Mouse (Mus musculus): Measurements from ENCODE around the gene Atxn7.
A peak's percentile ranks its signal among the peaks of the same experiment; 100 is the strongest.
"Not testable (repeated sequence)": the region's sequence is repeated elsewhere in the genome, so short reads cannot be mapped to it uniquely, and the experiment has no call there.

Atxn7 gene

DNA sequence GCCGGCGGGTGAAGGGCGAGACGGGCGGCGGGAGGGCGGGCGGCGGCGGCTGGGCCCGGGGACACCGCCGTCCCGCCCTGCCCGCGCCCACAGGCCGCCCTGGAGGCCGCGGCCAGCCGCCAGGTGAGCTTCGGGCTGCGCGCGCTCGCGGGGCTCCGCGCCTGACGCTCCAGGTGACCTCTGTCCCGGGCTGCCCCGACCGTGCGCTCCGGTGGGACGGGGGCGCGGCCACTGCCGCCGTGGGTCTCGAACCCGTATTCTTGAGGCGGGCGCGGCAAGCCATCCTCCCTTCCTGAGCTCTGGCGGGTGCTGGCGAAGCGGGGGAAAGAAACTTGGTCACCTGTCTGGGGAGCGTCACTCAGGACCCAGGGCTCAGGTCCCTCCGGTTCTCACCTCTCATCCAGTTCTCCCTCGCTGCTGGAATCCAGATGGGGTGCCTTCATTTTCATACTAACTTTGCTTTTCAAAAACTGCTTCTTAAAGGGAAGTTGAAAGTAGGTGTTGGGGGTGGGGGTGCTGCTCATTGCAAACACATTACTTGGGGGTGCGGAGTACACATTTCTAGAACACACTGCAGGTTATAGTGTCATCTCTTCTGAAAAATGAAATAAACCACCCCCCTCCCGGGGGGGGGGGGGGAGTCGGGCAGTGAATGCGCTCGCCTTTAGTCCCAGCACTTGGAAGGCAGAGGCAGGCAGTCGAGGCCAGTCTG is at the start of gene Atxn7, which contains the start of gene Thoc7:
Gene Atxn7 (plus strand): TSS at position 40 of the 712 bp plus-strand sequence.
Gene Thoc7 (minus strand): TSS at position 452 of the 712 bp plus-strand sequence.
- DNase-seq = peak; percentile 30

DNA sequence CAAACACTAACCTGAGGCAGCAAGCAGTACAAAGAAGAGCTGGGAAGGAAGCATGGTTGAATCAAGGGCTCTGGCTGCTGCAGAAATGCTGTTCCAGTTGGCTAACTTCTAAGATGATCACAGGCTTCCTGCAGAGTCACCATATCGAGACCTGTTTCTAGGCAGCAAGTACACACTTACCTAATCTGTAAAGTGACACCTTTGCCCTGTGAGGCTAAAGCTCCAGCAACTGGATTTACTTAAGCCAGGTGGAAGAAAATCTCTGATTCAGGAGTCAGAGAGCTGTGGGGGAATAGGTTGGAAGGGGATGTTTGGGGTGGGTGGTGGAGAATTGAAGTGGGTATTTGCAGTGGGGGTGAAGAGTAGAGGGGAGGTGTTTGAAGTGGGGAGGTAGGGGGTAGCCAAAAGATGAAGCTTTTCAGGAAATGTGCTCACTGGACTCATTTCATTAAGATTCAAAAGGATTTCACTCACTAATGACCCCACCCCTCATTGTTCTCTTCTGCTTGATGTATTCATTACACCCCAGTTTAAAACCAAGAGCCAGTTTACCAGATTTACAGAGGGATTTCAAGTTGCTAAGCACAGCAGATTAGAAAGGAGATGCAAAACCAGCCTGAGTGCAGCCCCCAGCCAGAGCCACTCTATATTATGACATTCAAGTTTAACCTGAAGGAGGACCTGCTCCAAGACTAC is 46.7 kb upstream of the Atxn7 start, which contains the start of gene Gm281:
Gene Gm281 (minus strand): TSS at position 92 of the 696 bp plus-strand sequence.
- DNase-seq = no peak

- DNase-seq = no peak
These were observed 46.0 kb upstream of the Atxn7 start for GRCm38 (mm10) chr14:13915207-13915606.

GRCm38 (mm10) chr14:13917208-13917607 is 44.0 kb upstream of the Atxn7 start:
- no peak for DNase-seq

GRCm38 (mm10) chr14:13917630-13918029 is 43.6 kb upstream of the Atxn7 start:
- peak; percentile 75 for DNase-seq

DNA sequence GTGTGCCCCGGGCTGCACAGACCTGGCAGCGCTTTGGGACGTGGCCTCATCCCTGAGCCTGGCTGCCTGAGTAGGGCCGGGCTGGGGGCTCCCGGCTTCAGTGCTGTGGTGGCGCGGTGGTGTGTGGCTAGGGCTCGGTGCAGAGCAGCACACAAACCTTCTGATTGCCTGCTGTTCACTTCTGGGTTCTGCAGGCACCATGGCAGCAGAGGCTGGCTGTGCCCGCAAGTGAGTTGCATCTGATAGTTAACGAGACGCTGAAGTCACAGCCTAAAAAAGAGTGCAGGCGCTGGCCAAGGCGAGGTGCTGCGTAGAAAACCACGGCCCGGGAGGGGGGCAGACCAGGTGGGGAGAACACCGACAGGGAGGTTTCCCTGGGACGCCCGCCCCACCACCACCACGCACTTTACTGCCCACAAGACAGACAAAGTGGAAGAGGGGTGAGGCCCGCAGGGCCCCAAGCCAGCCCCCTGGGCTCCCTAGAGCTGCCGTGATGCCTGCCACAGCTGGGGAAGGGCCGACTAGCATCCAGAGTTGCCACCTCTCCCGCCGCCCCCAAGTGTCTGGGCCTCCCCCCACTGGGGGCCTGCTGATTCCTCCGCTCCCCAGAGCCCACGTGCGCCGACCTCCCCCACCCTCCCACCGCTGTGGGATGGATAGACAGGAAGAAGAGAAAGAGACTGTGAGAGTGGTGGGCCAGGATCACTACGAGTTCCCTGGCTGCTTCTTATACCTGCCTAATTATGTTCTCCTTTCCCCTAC is 27.8 kb upstream of the Atxn7 start:
- no peak for DNase-seq

DNA sequence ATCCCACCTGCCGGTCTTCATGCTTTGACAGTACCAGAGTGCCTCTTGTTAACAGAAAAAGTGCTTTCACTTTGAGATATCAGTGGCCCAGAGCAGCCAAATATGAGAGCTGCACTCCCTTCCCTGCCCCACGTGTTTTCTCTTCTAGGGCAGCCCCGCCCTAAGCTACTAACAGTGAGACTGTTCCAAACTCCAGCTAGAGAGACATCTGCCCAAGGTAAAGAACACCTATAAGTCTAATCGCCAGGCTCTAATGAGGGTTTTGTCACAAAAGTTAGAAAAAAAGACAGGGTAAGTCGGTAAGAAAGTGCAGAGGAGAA is 27.2 kb upstream of the Atxn7 start:
- no peak for DNase-seq

DNA sequence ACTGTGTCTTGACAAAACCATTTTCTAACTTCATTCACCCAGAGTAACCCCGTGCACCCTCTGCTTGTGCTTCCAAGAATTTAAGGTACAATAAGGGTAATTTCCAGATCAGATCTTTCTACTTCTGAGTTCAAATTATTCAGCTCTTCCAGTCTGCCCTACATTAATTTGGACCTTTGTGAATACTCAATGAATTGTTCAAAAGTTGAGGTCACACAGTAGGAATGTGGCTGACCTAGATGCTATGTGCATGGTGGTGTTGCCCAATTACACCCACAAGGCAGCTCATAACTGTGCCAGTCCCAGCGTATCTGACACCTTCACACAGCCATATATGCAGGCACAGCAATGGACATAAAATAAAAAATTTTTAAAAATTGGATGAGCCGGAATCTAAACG is 16.6 kb upstream of the Atxn7 start:
- no peak for DNase-seq

DNA sequence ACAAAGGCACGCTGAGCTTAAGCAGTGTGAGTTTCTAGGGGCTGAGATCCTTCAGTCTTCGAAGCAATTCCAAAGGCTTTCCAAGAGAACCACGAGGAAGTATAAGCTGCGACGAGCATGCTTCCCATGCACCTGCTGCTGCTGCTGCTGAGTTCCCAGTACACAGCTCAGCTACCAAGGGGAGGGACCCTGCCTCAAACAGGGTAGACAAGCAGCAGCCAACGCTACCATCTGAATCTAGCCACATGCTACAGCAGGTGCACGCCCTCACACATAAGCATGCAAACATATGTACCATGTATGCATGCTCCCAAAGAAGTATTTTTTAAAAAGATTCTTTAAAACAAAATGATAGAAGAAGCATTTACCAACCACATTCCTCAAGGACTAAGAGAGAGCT is 12.9 kb upstream of the Atxn7 start:
- DNase-seq = no peak

DNA sequence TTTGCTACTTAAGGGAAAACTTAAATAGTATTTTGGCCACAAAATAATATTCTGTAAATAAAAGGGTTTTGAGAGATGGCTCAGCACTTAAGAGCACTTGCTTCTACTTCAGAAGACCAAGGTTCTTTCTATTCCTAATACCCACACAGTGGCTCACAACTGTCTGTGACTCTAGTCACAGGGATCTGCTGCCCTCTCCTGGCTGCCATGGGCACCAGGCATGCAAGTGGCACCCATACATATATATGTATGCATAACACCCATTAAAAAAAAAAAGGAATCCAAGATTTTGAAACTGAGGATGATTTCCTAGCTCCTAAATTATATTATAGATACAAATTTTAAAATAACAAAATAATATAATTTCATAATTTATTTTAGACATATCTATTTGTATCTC is 10.8 kb upstream of the Atxn7 start:
- DNase-seq = peak; percentile 44

DNA sequence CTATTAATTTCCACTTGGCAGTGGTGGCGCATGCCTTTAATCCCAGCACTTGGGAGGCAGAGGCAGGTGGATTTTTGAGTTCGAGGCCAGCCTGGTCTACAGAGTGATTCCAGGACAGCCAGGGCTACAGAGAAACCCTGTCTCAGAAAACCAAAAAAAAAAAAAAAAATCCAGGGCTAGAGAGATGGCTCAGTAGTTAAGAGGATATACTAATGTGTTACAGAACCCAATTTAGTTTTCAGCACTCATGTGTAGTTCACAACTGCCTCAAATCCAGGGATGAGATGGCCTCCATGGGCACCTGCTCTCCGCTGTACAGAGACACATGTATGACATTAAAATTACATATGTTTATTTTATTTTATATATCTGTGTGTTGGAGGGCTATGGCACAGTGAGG is 9.1 kb upstream of the Atxn7 start:
- not testable (repeated sequence) for DNase-seq

DNA sequence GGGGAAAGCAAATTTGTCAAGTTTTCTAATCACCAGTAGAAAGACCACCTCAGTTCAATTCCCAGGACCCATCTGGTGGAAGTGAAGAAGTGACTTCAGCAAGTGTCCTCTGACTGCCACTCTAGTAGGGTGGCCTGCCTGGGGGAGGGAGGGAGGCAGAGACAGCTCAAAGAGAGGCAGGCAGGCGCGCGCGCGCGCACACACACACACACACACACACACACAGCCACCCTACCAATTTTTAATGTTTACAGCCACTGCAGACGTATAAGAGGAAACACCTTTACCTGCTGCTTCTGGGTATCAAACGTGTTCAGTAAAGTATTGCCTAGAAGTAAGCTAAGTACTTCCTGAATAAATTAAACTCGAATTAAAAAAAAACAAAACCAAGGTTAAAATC is 1.2 kb upstream of the Atxn7 start:
- peak; percentile 47 for DNase-seq

GRCm38 (mm10) chr14:13960482-13961325 is 536 bp upstream of the Atxn7 start:
- DNase-seq = peak; percentile 63

- DNase-seq = no peak
These were observed 1.2 kb downstream of the Atxn7 start for GRCm38 (mm10) chr14:13962476-13962875.

GRCm38 (mm10) chr14:13963527-13963926 is 2.3 kb downstream of the Atxn7 start:
- no peak for DNase-seq

GRCm38 (mm10) chr14:13967607-13968006 is 6.4 kb downstream of the Atxn7 start:
- DNase-seq = no peak

DNA sequence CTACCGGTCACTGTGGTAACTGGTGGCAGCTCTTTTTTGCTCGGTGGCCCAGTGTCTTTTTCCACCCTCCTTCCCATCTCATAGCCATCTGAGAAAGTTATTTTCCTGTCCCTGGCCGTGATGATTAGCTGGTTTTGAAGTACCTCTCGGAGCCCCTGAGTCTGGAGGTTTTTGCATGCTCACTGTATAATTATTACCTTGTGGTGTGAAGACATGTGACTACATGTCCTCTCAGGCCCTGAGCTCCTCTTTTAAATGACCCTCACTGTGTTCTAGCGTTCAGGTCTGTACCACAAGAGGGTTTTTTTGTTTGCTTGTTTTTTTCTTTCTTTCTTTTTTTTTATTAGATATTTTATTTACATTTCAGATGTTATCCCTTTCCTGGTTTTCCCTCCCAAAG is 7.2 kb downstream of the Atxn7 start:
- DNase-seq = no peak

- no peak for DNase-seq
These were observed 9.3 kb downstream of the Atxn7 start for GRCm38 (mm10) chr14:13970513-13970912.

- DNase-seq = no peak
These were observed 10.5 kb downstream of the Atxn7 start for GRCm38 (mm10) chr14:13971644-13972234.

DNA sequence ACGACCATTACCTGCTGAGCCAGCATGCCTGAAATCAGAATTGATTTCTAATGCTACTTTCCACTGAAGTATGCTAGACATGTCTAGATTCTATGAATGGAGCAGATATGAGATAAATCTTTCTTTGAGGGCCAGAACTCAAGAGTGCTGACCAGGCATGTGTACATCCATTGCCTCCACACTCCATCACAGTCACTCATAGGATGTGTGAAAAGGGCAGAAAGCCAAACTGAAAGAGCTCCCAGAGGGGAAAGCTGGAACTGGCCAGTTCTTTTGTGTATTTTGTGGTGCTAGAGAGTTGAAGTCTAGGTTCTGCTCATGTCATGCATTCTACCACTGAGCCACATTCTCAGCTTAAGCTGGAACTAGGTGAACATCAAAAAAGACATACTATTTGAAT is 16.3 kb downstream of the Atxn7 start:
- no peak for DNase-seq

DNA sequence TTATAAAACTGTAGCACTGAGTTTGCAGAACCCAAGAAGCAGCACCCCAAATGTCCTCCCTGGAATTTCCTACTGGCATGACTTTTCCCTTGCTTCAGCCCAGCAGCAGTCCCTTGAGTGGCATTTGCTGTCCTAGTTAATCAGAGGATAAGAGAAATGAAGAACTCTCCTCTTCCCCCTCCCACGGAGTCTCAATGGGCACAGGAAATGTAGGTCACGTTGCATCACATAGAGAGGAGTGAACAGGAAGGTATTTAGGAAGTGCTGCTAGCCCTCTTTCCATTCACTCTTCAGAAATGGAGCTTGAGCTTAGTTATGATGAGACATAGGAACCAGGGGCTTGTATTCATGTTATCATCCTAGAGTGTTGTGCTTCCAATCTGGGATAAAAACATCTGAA is 20.0 kb downstream of the Atxn7 start:
- peak; percentile 36 for DNase-seq

GRCm38 (mm10) chr14:13982174-13982573 is 20.9 kb downstream of the Atxn7 start:
- DNase-seq = peak; percentile 60

Data from lung, postnatal 36 days (tissue).